Mouse (Mus musculus) heart, postnatal 0 days (tissue): ENCODE measurements around the gene Col18a1. TPM values are rescaled to one million over a fixed set of nuclear protein-coding genes. Genes with fewer than 3 reads are reported as not detected.

Experiments used
- ATAC-seq: fragments of 200-750 bp; cut with Nextera tagmentation; 2 replicates; pipeline ENCODE4 v1.8.0; 2017; ENCODE audit warnings: low read depth, moderate number of reproducible peaks, moderate library complexity; ENCODE audit not compliant: insufficient read depth
- DNase-seq: peaks from one replicate; pipeline ENCODE4 v3.0.0-alpha.2; 2016; ENCODE audit warnings: low spot score
- H3K27ac ChIP-seq: fragments of 300-500 bp; sonication (generic); 2 replicates; pipeline ENCODE4 v1.5.1; 2014; ENCODE audit warnings: low read depth, mild to moderate bottlenecking
- H3K27me3 ChIP-seq: fragments of 300-500 bp; sonication (generic); 2 replicates; pipeline ENCODE4 v1.6.1; 2014; ENCODE audit warnings: low read length, mixed read lengths; ENCODE audit not compliant: control insufficient read depth, insufficient read depth
- H3K36me3 ChIP-seq: fragments of 300-500 bp; sonication (generic); replicated peaks from 2 replicates; pipeline ENCODE4 v1.6.1; 2014; ENCODE audit warnings: low read length, mixed read lengths; ENCODE audit not compliant: control insufficient read depth, insufficient read depth
- H3K4me1 ChIP-seq: fragments of 300-500 bp; sonication (generic); 2 replicates; pipeline ENCODE4 v1.6.1; 2014; ENCODE audit warnings: antibody characterized with exemption; ENCODE audit not compliant: control insufficient read depth, insufficient read depth
- H3K4me2 ChIP-seq: fragments of 300-500 bp; sonication (generic); 2 replicates; pipeline ENCODE4 v1.6.1; 2014; ENCODE audit warnings: low read depth, mild to moderate bottlenecking, low read length, moderate library complexity
- H3K4me3 ChIP-seq: fragments of 300-500 bp; sonication (generic); 2 replicates; pipeline ENCODE4 v1.5.1; 2014; ENCODE audit warnings: low read depth, low read length
- H3K9ac ChIP-seq: fragments of 300-500 bp; sonication (generic); replicated peaks from 2 replicates; pipeline ENCODE4 v1.6.1; 2014; ENCODE audit warnings: low read depth, low read length, mixed read lengths
- H3K9me3 ChIP-seq: fragments of 300-500 bp; sonication (generic); replicated peaks from 2 replicates; pipeline ENCODE4 v1.6.1; 2016; ENCODE audit warnings: low read length; ENCODE audit not compliant: control insufficient read depth
- CTCF ChIP-seq: IDR thresholded peaks from 2 replicates; pipeline ENCODE4 v1.5.1; 2016; ENCODE audit warnings: antibody characterized with exemption, control low read depth, low read depth
- EP300 ChIP-seq: IDR thresholded peaks from 2 replicates; pipeline ENCODE4 v1.6.1; 2016; ENCODE audit warnings: antibody characterized with exemption, low read depth
- WGBS: fragments of 180-500 bp; shearing (Covaris S2); extraction: QIAGEN DNeasy Blood & Tissue Kit; methylation state at CpG from one replicate; pipeline ENCODE4 v1.1.7; 2014; 5-methylcytosine and 5-hydroxymethylcytosine counted together
- polyA plus RNA-seq: library from polyadenylated mRNA; unstranded; fragments of >200 nt; fragmentation: Nextera tagmentation; extraction: Ambion mirVana; gene quantifications from 2 replicates; pipeline ENCODE4 v1.2.1, GENCODE M21; 2015
- total RNA-seq: library from RNA; depleted of rRNA; stranded (reverse); fragments of >200 nt; gene quantifications from 2 replicates; pipeline ENCODE4 v1.2.3, GENCODE M21; 2014; ENCODE audit warnings: low replicate concordance

Gene Col18a1
- total and polyA plus RNA-seq, 2 experiments from 2014 or later: 47.3 to 130 TPM

- Histone ChIP-seq H3K4me1 (peaks cover 19% of the 10 kb centered on the region), H3K27me3 (no peaks in the 10 kb centered on the region), H3K36me3 (no peaks in the 10 kb centered on the region), H3K4me3 (no peak overlapping the region), H3K27ac (no peak overlapping the region), H3K4me2 (no peak overlapping the region), H3K9ac (no peak overlapping the region), H3K9me3 (no peaks in the 10 kb centered on the region)
- WGBS: 93% methylated on average over 4 of the region's 4 CpGs
- ATAC-seq: no peak
- no peak for DNase-seq
- TF ChIP-seq EP300 (no peak), CTCF (no peak)
These were observed 66.6 kb downstream of the Col18a1 start for GRCm38 (mm10) chr10:77099777-77100176.

- WGBS: 80% methylated on average over 2 of the region's 2 CpGs
- Histone ChIP-seq H3K4me2 (no peak overlapping the region), H3K36me3 (no peaks in the 10 kb centered on the region), H3K9me3 (no peaks in the 10 kb centered on the region), H3K27me3 (no peaks in the 10 kb centered on the region), H3K9ac (no peak overlapping the region), H3K4me1 (peaks cover 19% of the 10 kb centered on the region), H3K4me3 (no peak overlapping the region), H3K27ac (peak overlapping the region; percentile 69)
- no peak for DNase-seq
- ATAC-seq: no peak; the same call in 1 of the 2 replicates
- TF ChIP-seq CTCF: no peak
- no peak for TF ChIP-seq EP300
These were observed 67.7 kb downstream of the Col18a1 start for GRCm38 (mm10) chr10:77098619-77099018.

DNA sequence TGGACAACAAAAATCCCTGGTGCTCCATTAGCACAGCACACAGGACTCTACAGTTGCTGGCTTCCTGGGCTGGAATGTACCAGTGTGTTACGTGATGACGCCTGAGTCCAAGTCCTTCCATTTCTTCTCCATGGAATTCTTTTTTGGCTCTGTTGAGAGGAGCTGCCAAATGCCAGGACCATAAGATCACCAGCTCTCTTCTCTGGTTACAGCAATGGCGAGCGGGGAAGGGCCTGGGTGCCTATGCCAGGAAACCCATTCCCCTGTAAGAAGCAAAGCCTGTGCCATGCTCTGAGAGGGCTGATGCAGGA lies 68.5 kb downstream of the Col18a1 start:
- no peak overlapping the region for H3K9ac ChIP-seq
- no peaks in the 10 kb centered on the region for H3K36me3 ChIP-seq
- H3K27ac ChIP-seq: peak overlapping the region; percentile 69
- peaks cover 19% of the 10 kb centered on the region for H3K4me1 ChIP-seq
- H3K9me3 ChIP-seq: 0 out of 2 replicates have a peak, but pooled peaks cover 3% of the 10 kb centered on the region
- H3K4me2 ChIP-seq: no peak overlapping the region
- 36% methylated on average over 4 of the region's 4 CpGs for WGBS
- TF ChIP-seq CTCF (no peak), EP300 (no peak)
- ATAC-seq (peak; percentile 85), DNase-seq (peak; percentile 72)
- H3K4me3 ChIP-seq: no peak overlapping the region
- H3K27me3 ChIP-seq: no peaks in the 10 kb centered on the region

DNA sequence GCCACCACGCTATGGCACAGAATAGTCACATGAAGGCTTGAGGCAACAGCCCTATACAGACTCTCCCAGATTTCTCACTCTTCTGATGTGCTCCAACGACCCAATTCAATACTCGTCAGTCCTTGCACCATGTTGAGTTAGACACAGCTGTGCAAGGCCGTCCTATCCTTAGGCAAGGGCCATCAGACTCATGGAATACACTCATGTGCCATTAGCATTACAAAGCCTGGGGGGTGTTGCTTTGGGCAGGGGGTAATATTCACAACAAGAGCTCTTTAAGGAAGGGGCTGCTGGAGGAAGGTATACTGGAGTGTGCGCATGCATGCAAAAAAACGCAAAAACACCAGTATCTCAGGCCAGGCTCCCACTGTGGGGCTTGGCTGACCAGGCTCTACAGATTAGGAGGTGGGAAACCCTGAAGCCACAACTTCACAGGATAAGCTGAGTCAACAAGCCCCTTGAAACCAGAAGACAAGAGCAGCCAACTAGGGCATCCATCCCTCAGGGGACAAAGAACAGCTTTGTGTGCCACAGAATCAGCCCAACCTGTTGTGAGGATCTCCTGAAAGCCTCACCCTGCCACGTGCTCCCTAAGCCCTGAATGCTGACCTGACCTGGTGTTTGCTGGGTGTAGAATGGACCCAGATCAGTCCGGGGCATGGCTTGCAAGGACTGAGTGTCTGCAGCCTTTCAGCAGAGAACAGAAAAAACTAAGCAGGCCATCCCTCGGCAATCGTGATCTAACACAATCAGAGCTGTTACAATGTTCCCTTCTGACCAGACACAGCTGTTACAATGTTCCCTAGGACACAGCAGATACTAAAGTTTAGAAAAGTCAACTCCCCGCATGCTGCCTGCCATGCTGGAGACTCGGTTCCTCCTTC lies 69.1 kb downstream of the Col18a1 start:
- no peak overlapping the region for H3K9ac ChIP-seq
- H3K4me1 ChIP-seq: peaks cover 19% of the 10 kb centered on the region
- H3K4me2 ChIP-seq: no peak overlapping the region
- ATAC-seq (0 out of 2 replicates have a peak, but pooled peaks have one; percentile 28), DNase-seq (no peak)
- no peaks in the 10 kb centered on the region for H3K36me3 ChIP-seq
- 58% methylated on average over 12 of the region's 12 CpGs for WGBS
- peak overlapping the region; percentile 69 for H3K27ac ChIP-seq
- 0 out of 2 replicates have a peak, but pooled peaks cover 8% of the 10 kb centered on the region for H3K9me3 ChIP-seq
- TF ChIP-seq CTCF (no peak), EP300 (no peak)
- H3K27me3 ChIP-seq: no peaks in the 10 kb centered on the region
- H3K4me3 ChIP-seq: no peak overlapping the region

DNA sequence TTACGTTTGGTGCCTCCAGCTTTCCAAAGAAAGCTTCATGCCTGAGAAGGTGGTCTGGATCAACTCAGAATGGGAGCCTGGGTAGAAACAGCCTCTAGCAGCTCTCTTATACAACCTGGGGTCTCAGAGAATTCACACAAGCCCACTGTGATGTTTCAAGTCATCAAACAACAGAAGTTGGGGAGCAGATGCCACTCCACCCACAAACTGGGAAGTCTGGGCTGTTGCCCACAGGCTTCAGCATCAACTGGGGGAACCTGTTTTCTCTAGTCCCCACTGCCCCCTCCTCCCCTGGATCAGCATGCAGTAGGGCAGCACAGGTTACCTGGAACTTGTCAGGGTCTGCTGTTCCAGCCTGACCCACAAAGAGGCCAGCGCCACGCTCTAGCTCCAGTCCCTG lies 70.7 kb downstream of the Col18a1 start:
- 91% methylated on average over 3 of the region's 3 CpGs for WGBS
- H3K4me2 ChIP-seq: no peak overlapping the region

GRCm38 (mm10) chr10:77093817-77094216 lies 72.5 kb downstream of the Col18a1 start:
- Histone ChIP-seq H3K4me3 (no peak overlapping the region), H3K4me2 (no peak overlapping the region), H3K27me3 (no peaks in the 10 kb centered on the region), H3K27ac (no peak overlapping the region), H3K36me3 (no peaks in the 10 kb centered on the region), H3K4me1 (peaks cover 26% of the 10 kb centered on the region), H3K9ac (no peak overlapping the region), H3K9me3 (0 out of 2 replicates have a peak, but pooled peaks cover 9% of the 10 kb centered on the region)
- ATAC-seq (no peak), DNase-seq (no peak)
- TF ChIP-seq CTCF (no peak), EP300 (no peak)

More for the DNA sequence above, 70.7 kb downstream of the Col18a1 start:
- no peaks in the 10 kb centered on the region for H3K27me3 ChIP-seq
- ATAC-seq (no peak), DNase-seq (no peak)
- peaks cover 20% of the 10 kb centered on the region for H3K4me1 ChIP-seq
- no peak overlapping the region for H3K4me3 ChIP-seq
- no peaks in the 10 kb centered on the region for H3K36me3 ChIP-seq
- TF ChIP-seq CTCF: no peak
- TF ChIP-seq EP300: no peak
- 0 out of 2 replicates have a peak, but pooled peaks cover 9% of the 10 kb centered on the region for H3K9me3 ChIP-seq
- no peak overlapping the region for H3K27ac ChIP-seq
- H3K9ac ChIP-seq: no peak overlapping the region
